Mouse (Mus musculus) ES-Bruce4 (cell line): ENCODE results near the gene Bcorl1.

Experiments used
- CTCF ChIP-seq: IDR thresholded peaks from one replicate; pipeline ENCODE4 v1.8.1; 2011; ENCODE audit warnings: low read depth, low read length
- EP300 ChIP-seq: IDR thresholded peaks from 2 replicates; pipeline ENCODE4 v1.6.1; 2011; ENCODE audit warnings: low read depth, low read length; ENCODE audit not compliant: insufficient read depth
- POLR2A ChIP-seq: IDR thresholded peaks from one replicate; pipeline ENCODE4 v1.8.1; 2011; ENCODE audit warnings: low read length; ENCODE audit not compliant: insufficient read depth

DNA sequence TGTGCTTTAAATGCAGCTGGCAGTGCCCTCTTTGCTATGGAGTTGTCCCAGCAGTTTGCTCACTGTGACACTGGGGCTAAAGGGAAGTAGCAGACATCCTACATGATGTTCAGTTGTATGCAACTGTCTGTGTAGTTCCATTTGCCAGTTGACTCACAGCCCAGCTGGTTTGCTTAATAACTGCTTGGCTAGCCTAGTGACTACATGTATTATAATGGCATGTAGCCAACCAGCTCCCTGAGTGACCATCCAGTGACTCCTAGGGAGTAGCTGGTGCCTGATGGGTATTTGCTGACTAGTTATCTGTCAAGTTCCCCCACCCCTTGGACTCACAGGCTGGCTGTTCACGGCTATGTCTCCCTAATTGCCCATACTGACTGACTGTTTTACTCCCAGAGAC is 82.5 kb downstream of the Bcorl1 start:
- TF ChIP-seq CTCF (no peak), EP300 (no peak), POLR2A (no peak)
